Mouse (Mus musculus) kidney, postnatal 0 days (tissue): ENCODE measurements around the gene Klk1b27. TPM values are rescaled to one million over a fixed set of nuclear protein-coding genes. Genes with fewer than 3 reads are reported as not detected.
"Not testable (repeated sequence)": the region's sequence is repeated elsewhere in the genome, so short reads cannot be mapped to it uniquely, and the experiment has no call there.

Experiments used
- ATAC-seq: fragments of 200-750 bp; cut with Nextera tagmentation; replicated peaks from 2 replicates; pipeline ENCODE4 v1.8.0; 2017; ENCODE audit warnings: low read depth, moderate number of reproducible peaks, moderate TSS enrichment, moderate library complexity; ENCODE audit not compliant: low FRiP score
- DNase-seq: peaks from one replicate; pipeline ENCODE4 v3.0.0-alpha.2; 2016; ENCODE audit warnings: low spot score
- H3K27ac ChIP-seq: fragments of 300-500 bp; sonication (generic); 2 replicates; pipeline ENCODE4 v1.5.1; 2014; ENCODE audit warnings: mild to moderate bottlenecking
- H3K27me3 ChIP-seq: fragments of 300-500 bp; sonication (generic); 2 replicates; pipeline ENCODE4 v1.6.1; 2014; ENCODE audit warnings: low read length, mixed read lengths; ENCODE audit not compliant: insufficient read depth
- H3K36me3 ChIP-seq: fragments of 300-500 bp; sonication (generic); 2 replicates; pipeline ENCODE4 v1.6.1; 2014; ENCODE audit warnings: low read length, mixed read lengths; ENCODE audit not compliant: insufficient read depth
- H3K4me1 ChIP-seq: fragments of 300-500 bp; sonication (generic); replicated peaks from 2 replicates; pipeline ENCODE4 v1.6.1; 2014; ENCODE audit warnings: antibody characterized with exemption, low read length, mixed read lengths; ENCODE audit not compliant: insufficient read depth
- H3K4me2 ChIP-seq: fragments of 300-500 bp; sonication (generic); 2 replicates; pipeline ENCODE4 v1.6.1; 2014; ENCODE audit warnings: mild to moderate bottlenecking, low read length, moderate library complexity, mixed read lengths
- H3K4me3 ChIP-seq: fragments of 300-500 bp; sonication (generic); replicated peaks from 2 replicates; pipeline ENCODE4 v1.5.1; 2014; ENCODE audit warnings: low read depth, low read length
- H3K9ac ChIP-seq: fragments of 300-500 bp; sonication (generic); 2 replicates; pipeline ENCODE4 v1.6.1; 2014; ENCODE audit warnings: low read depth, low read length
- H3K9me3 ChIP-seq: fragments of 300-500 bp; sonication (generic); replicated peaks from 2 replicates; pipeline ENCODE4 v1.6.1; 2016; ENCODE audit warnings: low read length, inconsistent platforms, mixed read lengths
- CTCF ChIP-seq: IDR thresholded peaks from 2 replicates; pipeline ENCODE4 v1.5.1; 2016; ENCODE audit warnings: antibody characterized with exemption, low read depth, mild to moderate bottlenecking, moderate library complexity
- WGBS: fragments of 180-500 bp; shearing (Covaris S2); extraction: QIAGEN DNeasy Blood & Tissue Kit; methylation state at CpG from one replicate; pipeline ENCODE4 v1.1.7; 2014; 5-methylcytosine and 5-hydroxymethylcytosine counted together
- polyA plus RNA-seq: library from polyadenylated mRNA; unstranded; fragments of >200 nt; fragmentation: Nextera tagmentation; extraction: Ambion mirVana; gene quantifications from 2 replicates; pipeline ENCODE4 v1.2.1, GENCODE M21; 2015

Klk1b27 gene
- 0.22 TPM in 1 of 2 replicates, not detected in the other for polyA plus RNA-seq

- H3K4me3 ChIP-seq, H3K36me3 ChIP-seq, H3K27me3 ChIP-seq, H3K4me1 ChIP-seq, H3K9me3 ChIP-seq, H3K4me2 ChIP-seq, H3K27ac ChIP-seq, DNase-seq, ATAC-seq, H3K9ac ChIP-seq: not testable (repeated sequence)
- 68% methylated on average over 3 of the region's 3 CpGs for WGBS
These were observed at the start of gene Klk1b27 for GRCm38 (mm10) chr7:44051990-44052389. TSS of gene Klk1b27 (plus strand) at chr7:44052290.

DNA sequence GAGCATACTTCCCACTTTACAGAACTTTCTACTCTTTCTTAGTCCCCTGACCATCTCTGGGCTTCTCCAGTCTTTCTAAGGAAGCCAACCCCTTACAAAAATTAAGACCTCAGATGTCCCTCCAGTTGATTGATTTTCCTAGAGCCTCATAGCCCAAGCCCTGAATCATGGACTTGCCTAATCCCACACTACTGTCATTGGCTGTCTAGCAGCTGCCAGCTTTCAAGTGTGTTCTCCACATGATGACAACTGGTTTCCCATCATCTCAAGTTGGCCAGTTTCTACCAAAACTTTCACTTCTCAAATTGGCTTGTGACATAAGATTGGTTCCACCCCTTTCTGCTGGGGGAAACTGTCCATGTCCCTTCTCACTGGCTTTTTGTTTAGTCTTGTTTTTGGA is 47.2 kb upstream of the Klk1b27 start:
- H3K4me1 ChIP-seq = no peaks in the 10 kb centered on the region

DNA sequence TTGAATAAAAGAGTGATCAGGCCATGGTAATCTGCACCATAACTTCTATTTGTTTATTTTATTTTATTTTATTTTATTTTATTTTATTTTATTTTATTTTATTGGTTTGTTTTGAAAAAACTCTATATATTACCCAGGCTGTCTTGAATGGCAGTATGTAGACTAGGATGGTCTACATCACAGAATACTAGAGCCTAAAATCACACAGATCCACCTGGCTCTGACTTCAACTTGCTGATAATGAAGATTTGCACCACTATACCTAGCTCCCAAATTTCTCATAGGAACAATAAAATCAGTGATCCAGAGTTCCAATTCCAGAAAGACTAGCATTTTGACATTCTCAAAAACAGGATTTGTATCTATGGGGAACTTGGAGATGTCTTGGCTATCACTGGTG is 40.2 kb upstream of the Klk1b27 start, which contains the start of gene Klk1b26:
Gene Klk1b26 (plus strand): TSS at position 301 of the 400 bp plus-strand sequence.
- not testable (repeated sequence) for H3K4me2 ChIP-seq, H3K4me1 ChIP-seq, H3K36me3 ChIP-seq, H3K9me3 ChIP-seq, H3K9ac ChIP-seq, DNase-seq, H3K4me3 ChIP-seq, H3K27ac ChIP-seq, ATAC-seq, H3K27me3 ChIP-seq

More for the DNA sequence above, 47.2 kb upstream of the Klk1b27 start:
- TF ChIP-seq CTCF = no peak
- no peaks in the 10 kb centered on the region for H3K9me3 ChIP-seq
- no peak overlapping the region for H3K9ac ChIP-seq
- H3K4me2 ChIP-seq = no peak overlapping the region
- DNase-seq (no peak), ATAC-seq (no peak)
- no peak overlapping the region for H3K27ac ChIP-seq
- no peaks in the 10 kb centered on the region for H3K27me3 ChIP-seq
- no peaks in the 10 kb centered on the region for H3K36me3 ChIP-seq
- H3K4me3 ChIP-seq = no peak overlapping the region

DNA sequence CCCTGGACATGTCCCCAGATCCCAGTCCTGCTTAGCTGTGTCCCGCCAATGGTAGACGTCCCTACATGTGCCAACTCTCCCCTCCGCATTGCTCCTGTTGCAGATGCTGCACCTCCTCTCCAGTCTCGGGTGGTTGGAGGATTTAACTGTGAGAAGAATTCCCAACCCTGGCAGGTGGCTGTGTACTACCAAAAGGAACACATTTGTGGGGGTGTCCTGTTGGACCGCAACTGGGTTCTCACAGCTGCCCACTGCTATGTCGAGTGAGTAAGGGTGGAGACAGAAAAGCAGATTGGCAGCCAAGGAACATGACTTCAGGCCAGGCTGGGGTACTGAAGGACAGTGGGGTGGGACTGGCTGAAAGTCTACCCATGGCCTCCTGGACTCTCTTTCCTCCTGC is 37.4 kb upstream of the Klk1b27 start:
- H3K27ac ChIP-seq, H3K4me2 ChIP-seq, H3K4me1 ChIP-seq, H3K27me3 ChIP-seq, H3K9ac ChIP-seq, H3K4me3 ChIP-seq, ATAC-seq, H3K9me3 ChIP-seq, DNase-seq, H3K36me3 ChIP-seq: not testable (repeated sequence)
- 81% methylated on average over 6 of the region's 6 CpGs for WGBS

- Histone ChIP-seq H3K4me1 (no peaks in the 10 kb centered on the region), H3K27ac (no peak overlapping the region), H3K4me2 (no peak overlapping the region), H3K9ac (no peak overlapping the region), H3K27me3 (no peaks in the 10 kb centered on the region), H3K9me3 (no peaks in the 10 kb centered on the region), H3K4me3 (no peak overlapping the region), H3K36me3 (no peaks in the 10 kb centered on the region)
- WGBS = 85% methylated on average over 5 of the region's 5 CpGs
- ATAC-seq (no peak), DNase-seq (no peak)
- TF ChIP-seq CTCF = no peak
These were observed 37.0 kb upstream of the Klk1b27 start for GRCm38 (mm10) chr7:44015071-44015470.

- no peak for TF ChIP-seq CTCF
- Histone ChIP-seq H3K9ac (no peak overlapping the region), H3K9me3 (no peaks in the 10 kb centered on the region), H3K27ac (no peak overlapping the region), H3K4me2 (no peak overlapping the region), H3K4me3 (no peak overlapping the region), H3K36me3 (no peaks in the 10 kb centered on the region), H3K4me1 (no peaks in the 10 kb centered on the region), H3K27me3 (no peaks in the 10 kb centered on the region)
- 80% methylated on average over 2 of the region's 2 CpGs for WGBS
- DNase-seq (no peak), ATAC-seq (no peak)
These were observed 20.0 kb downstream of the Klk1b27 start for GRCm38 (mm10) chr7:44072117-44072516.

- DNase-seq (no peak), ATAC-seq (no peak)
- no peak overlapping the region for H3K9ac ChIP-seq
- no peak for TF ChIP-seq CTCF
- H3K27ac ChIP-seq = no peak overlapping the region
- WGBS = 44% methylated on average over 1 of the region's 1 CpGs
- no peaks in the 10 kb centered on the region for H3K9me3 ChIP-seq
- no peak overlapping the region for H3K4me3 ChIP-seq
- no peaks in the 10 kb centered on the region for H3K27me3 ChIP-seq
- H3K4me1 ChIP-seq = no peaks in the 10 kb centered on the region
- H3K4me2 ChIP-seq = no peak overlapping the region
- no peaks in the 10 kb centered on the region for H3K36me3 ChIP-seq
These were observed 25.6 kb downstream of the Klk1b27 start for GRCm38 (mm10) chr7:44077703-44078102.
